Mouse (Mus musculus) brain, adult 2 months (tissue): Measurements from ENCODE around the gene Olfr1281.

Experiments used
- DNase-seq: peaks from one replicate; pipeline ENCODE4 v3.0.0; 2011; ENCODE audit warnings: low read depth, low spot score

The Olfr1281 gene

DNA sequence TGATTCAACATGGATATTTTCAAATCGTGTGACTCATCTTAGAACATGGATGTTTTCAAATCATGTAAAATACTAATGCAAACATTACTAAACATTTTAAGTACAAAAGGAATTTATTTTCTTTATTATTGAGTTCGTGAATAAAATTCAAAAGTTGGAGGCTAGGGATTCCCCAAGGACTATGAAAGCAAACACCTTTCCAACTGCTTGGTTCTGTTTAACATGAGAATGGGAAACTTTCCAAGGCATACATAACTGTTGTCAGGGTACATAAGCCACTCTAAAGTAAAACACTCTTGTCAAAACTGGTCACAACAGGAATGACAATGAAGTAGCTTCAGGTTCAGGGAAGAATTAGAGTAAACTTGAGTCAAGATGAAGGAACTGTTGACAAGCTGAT, at the start of gene Olfr1281:
Olfr1281 (plus strand) TSS at position 301 of the 400 bp plus-strand sequence.
- DNase-seq: no peak

DNA sequence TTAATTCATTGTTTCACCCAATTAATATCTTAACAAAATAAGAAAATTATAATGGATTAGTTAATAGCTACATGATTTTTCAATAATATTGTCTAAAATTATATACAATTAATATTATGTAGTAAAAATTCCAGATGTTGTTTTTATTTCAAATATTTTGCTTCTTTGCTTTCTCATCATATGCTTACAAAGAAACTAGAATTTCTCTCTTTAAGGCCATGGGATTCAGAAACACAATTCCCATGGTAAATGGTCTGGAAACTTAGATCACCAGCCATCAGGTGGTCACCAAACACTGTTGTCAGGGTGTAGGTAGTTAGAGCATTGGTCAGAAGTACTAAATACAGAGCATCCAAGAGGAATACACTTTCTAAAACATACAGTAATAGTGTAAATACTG, 36.5 kb upstream of the Olfr1281 start, which contains the start of gene Olfr1278:
Olfr1278 (plus strand) TSS at position 301 of the 400 bp plus-strand sequence.
- no peak for DNase-seq

DNA sequence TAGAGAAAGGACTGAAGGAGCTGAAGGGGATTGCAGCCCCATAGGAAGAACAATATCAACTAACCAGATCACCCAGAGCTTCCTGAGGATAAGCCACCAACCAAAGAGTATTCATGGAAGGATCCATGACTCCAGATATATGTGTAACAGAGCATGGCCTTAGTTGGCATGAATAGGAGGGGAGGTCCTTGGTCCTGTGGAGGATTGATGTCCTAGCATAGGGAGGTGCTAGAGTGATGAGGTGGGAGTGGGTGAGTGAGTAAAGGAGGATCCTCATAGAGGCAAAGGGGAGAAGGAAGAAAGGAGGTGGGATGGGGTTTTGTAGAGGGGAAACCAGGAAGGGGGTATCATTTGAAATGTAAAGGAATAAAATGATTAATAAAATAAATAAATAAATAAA, 27.8 kb upstream of the Olfr1281 start:
- DNase-seq: no peak

DNA sequence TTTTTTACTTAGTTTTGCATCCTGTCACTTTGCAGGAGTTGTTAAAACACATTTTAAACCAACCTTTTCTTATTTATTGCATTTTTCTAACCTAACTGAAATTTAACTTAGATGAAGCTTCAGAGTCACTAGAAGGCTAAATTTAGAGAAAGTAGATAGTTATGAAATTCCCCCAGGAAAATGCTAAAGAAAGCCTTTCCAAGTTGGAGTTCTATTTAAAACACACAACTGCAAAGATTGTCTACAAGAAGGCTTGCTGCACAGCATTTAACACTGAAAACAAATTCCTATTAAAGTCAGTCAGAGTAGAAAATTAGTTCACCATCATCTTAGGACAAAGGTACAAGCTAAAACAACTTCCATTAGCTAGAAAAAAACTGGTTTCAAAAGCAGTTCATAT, 25.9 kb upstream of the Olfr1281 start, which contains the start of gene Olfr1279:
Olfr1279 (plus strand) TSS at position 262 of the 400 bp plus-strand sequence.
- DNase-seq: peak; percentile 37

DNA sequence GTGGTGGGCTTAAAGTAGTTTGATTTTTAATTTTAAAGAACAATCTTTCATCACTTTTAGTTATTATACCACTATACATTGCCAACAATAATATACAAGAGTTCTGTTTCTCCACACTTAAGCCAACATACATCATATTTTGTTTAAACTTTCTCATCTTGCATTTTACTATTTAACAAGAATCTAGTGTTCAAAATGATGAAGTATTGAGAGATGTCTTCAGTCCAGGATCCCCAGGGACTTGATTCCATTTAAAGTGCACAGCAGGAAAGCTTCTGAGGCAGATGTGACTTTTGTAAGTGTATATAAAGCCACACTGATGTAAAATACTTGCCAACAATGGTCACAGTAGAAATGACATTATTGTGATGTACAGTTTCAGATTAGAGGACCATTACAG, 12.6 kb upstream of the Olfr1281 start, which contains the start of gene Olfr1280:
Olfr1280 (plus strand) TSS at position 301 of the 400 bp plus-strand sequence.
- DNase-seq: no peak

DNA sequence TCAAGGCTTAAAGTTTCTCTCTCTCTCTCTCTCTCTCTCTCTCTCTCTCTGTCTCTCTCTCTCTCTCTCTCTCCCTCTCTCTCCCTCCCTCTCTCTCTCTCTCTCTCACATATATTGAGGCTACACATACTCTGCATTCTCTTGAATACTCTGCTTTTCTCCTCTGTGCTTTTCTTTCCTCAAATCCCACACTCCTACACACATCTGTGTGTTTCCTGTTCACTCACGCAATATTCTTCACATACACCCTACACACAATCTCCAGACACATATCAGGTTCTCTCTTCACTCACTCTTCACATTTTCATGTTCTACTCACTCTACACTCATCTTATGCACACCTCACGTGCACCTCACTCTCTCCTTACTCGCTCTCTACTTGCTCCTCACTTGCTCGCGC, 7.4 kb downstream of the Olfr1281 start:
- peak; percentile 10 for DNase-seq

DNA sequence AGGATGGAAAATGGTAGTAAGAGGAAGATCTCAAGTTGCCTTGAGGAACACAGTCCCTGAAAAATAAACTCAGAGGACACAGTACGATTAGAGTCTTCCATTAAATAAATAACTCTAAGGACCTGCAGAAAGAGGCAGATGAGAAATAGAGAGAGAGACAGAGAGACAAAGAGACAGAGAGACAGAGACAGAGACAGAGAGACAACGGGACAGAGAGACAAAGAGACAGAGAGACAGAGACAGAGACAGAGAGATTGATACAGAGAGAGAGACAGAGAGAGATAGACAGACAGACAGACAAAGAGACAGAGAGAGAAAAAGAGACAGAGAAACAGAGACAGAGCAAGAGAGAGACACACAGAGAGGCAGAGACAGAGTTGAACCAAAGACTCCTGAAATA, 9.7 kb downstream of the Olfr1281 start, which contains the start of gene Olfr1282:
Olfr1282 (minus strand) TSS at position 101 of the 400 bp plus-strand sequence.
- no peak for DNase-seq

DNA sequence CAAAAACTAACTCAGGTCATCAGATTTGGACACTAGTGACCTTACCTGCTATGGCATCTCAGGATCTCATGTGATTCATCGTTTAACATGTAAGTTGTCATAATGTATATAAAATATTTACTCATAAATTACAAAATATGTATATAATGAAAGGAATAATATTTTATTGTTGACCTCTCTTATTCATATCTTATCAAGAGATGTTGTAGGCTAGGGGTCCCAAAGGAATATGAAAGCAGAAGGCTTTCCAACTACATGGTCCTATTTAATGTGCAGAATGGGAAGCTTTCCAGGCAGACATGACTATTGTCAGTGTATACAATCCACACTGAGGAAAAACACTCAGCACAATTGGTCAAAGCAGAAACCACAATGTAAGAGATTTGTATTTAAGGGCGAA, 40.2 kb downstream of the Olfr1281 start, which contains the start of gene Olfr1283:
Olfr1283 (plus strand) TSS at position 301 of the 400 bp plus-strand sequence.
- DNase-seq: no peak

DNA sequence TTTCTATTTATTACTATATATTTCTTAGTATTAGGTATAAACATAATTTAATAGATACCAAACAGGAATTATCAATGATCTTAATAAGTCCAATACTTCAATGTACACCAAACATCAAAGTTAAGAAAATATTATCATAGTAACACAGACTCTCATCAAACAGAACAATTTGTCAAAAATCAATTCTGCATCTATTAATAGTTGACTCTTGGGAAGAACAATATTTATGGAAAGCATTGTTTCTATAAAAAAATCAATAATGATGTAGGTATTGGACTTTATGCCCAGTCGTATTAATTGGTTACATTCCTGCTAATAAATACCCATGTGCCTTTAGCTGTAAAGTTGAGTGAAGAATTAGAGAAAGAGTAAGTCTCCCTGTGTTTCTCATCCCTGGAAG, 48.9 kb downstream of the Olfr1281 start, which contains the start of gene Olfr1284:
Olfr1284 (plus strand) TSS at position 301 of the 400 bp plus-strand sequence.
- no peak for DNase-seq
